Mouse (Mus musculus) heart, embryonic 16.5 days (tissue): ENCODE results near the gene Rpl35. TPM values are rescaled to one million over a fixed set of nuclear protein-coding genes. Genes with fewer than 3 reads are reported as not detected.

Experiments
- ATAC-seq: fragments of 200-750 bp; cut with Nextera tagmentation; replicated peaks from 2 replicates; pipeline ENCODE4 v1.8.0; 2017; ENCODE audit warnings: moderate number of reproducible peaks; ENCODE audit not compliant: insufficient read depth, low FRiP score; ENCODE audit errors: extremely low read depth
- H3K27ac ChIP-seq: fragments of 300-500 bp; sonication (generic); 2 replicates; pipeline ENCODE4 v1.5.1; 2014; ENCODE audit warnings: mild to moderate bottlenecking, low read length, control low read depth, moderate library complexity
- H3K27me3 ChIP-seq: fragments of 300-500 bp; sonication (generic); 2 replicates; pipeline ENCODE4 v1.6.1; 2014; ENCODE audit warnings: low read length, mixed read lengths; ENCODE audit not compliant: control insufficient read depth, insufficient read depth
- H3K36me3 ChIP-seq: fragments of 300-500 bp; sonication (generic); 2 replicates; pipeline ENCODE4 v1.6.1; 2014; ENCODE audit not compliant: control insufficient read depth, insufficient read depth
- H3K4me1 ChIP-seq: fragments of 300-500 bp; sonication (generic); 2 replicates; pipeline ENCODE4 v1.6.1; 2014; ENCODE audit warnings: low read length, mixed read lengths; ENCODE audit not compliant: control insufficient read depth, insufficient read depth
- H3K4me2 ChIP-seq: fragments of 300-500 bp; sonication (generic); 2 replicates; pipeline ENCODE4 v1.6.1; 2014; ENCODE audit warnings: low read depth, mild to moderate bottlenecking, control low read depth, low read length
- H3K4me3 ChIP-seq: fragments of 300-500 bp; sonication (generic); 2 replicates; pipeline ENCODE4 v1.5.1; 2014; ENCODE audit warnings: mild to moderate bottlenecking, control low read depth, low read length
- H3K9ac ChIP-seq: fragments of 300-500 bp; sonication (generic); 2 replicates; pipeline ENCODE4 v1.6.1; 2014; ENCODE audit warnings: low read length, control low read depth
- H3K9me3 ChIP-seq: fragments of 300-500 bp; sonication (generic); replicated peaks from 2 replicates; pipeline ENCODE4 v1.6.1; 2016; ENCODE audit warnings: low read length; ENCODE audit not compliant: control insufficient read depth
- WGBS: fragments of 180-500 bp; shearing (Covaris S2); extraction: QIAGEN DNeasy Blood & Tissue Kit; methylation state at CpG from one replicate; pipeline ENCODE4 v1.1.7; 2014; 5-methylcytosine and 5-hydroxymethylcytosine counted together
- polyA plus RNA-seq: library from polyadenylated mRNA; unstranded; fragments of >200 nt; fragmentation: Nextera tagmentation; extraction: Ambion mirVana; gene quantifications from 2 replicates; pipeline ENCODE4 v1.2.1, GENCODE M21; 2015

The Rpl35 gene
- polyA plus RNA-seq, 1 experiment from 2014 or later = 487 TPM

DNA sequence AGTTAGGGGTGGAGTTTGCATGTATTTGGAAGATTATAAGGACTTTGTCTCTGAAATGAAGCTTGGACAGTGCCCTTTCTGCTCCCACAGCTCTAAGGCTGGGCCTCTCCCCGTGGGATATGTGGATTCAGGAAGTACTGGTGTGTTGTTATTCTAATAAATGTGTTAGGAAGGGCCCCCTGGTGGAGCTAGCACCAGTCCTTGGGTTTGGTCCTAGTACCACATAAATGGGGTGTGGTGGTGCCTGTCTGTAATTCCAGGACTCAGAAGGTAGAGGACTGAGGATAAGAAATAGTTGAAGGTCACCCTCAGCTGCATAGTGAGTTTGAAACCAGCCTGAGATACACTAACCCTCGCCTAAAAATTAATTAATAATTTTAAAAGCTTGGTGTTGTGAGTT is 32.2 kb downstream of the Rpl35 start:
- Histone ChIP-seq H3K36me3 (no peaks in the 10 kb centered on the region), H3K9ac (no peak overlapping the region), H3K4me2 (no peak overlapping the region), H3K4me3 (no peak overlapping the region), H3K4me1 (no peaks in the 10 kb centered on the region), H3K9me3 (0 out of 2 replicates have a peak, but pooled peaks cover 2% of the 10 kb centered on the region), H3K27ac (no peak overlapping the region), H3K27me3 (no peaks in the 10 kb centered on the region)
- WGBS = 36% methylated on average over 2 of the region's 2 CpGs
- no peak for ATAC-seq

GRCm38 (mm10) chr2:38970057-38970456 is 35.4 kb downstream of the Rpl35 start:
- Histone ChIP-seq H3K4me3 (no peak overlapping the region), H3K27me3 (no peaks in the 10 kb centered on the region), H3K27ac (no peak overlapping the region), H3K36me3 (no peaks in the 10 kb centered on the region), H3K4me2 (no peak overlapping the region), H3K4me1 (no peaks in the 10 kb centered on the region), H3K9me3 (0 out of 2 replicates have a peak, but pooled peaks cover 2% of the 10 kb centered on the region), H3K9ac (no peak overlapping the region)
- 62% methylated on average over 5 of the region's 5 CpGs for WGBS
- no peak for ATAC-seq

GRCm38 (mm10) chr2:38969650-38970049 is 35.8 kb downstream of the Rpl35 start:
- ATAC-seq = no peak
- no peak overlapping the region for H3K4me2 ChIP-seq
- H3K27me3 ChIP-seq = no peaks in the 10 kb centered on the region
- H3K36me3 ChIP-seq = no peaks in the 10 kb centered on the region
- no peak overlapping the region for H3K27ac ChIP-seq
- H3K9ac ChIP-seq = no peak overlapping the region
- no peak overlapping the region for H3K4me3 ChIP-seq
- no peaks in the 10 kb centered on the region for H3K4me1 ChIP-seq
- 0 out of 2 replicates have a peak, but pooled peaks cover 2% of the 10 kb centered on the region for H3K9me3 ChIP-seq
- 81% methylated on average over 2 of the region's 2 CpGs for whole genome bisulfite sequencing

- no peaks in the 10 kb centered on the region for H3K36me3 ChIP-seq
- WGBS = 28% methylated on average over 4 of the region's 4 CpGs
- H3K27me3 ChIP-seq = no peaks in the 10 kb centered on the region
- no peak for ATAC-seq
- 0 out of 2 replicates have a peak, but pooled peaks cover under 1% of the 10 kb centered on the region for H3K9me3 ChIP-seq
- H3K4me2 ChIP-seq = no peak overlapping the region
- H3K27ac ChIP-seq = no peak overlapping the region
- no peak overlapping the region for H3K9ac ChIP-seq
- no peak overlapping the region for H3K4me3 ChIP-seq
- no peaks in the 10 kb centered on the region for H3K4me1 ChIP-seq
Observed at GRCm38 (mm10) chr2:38964198-38964597, 41.2 kb downstream of the Rpl35 start.

- no peaks in the 10 kb centered on the region for H3K9me3 ChIP-seq
- WGBS = 63% methylated on average over 5 of the region's 5 CpGs
Observed at GRCm38 (mm10) chr2:38957671-38958223, 47.7 kb downstream of the Rpl35 start.

GRCm38 (mm10) chr2:38956062-38956461 is 49.4 kb downstream of the Rpl35 start:
- Histone ChIP-seq H3K36me3 (no peaks in the 10 kb centered on the region), H3K4me1 (peaks cover 3% of the 10 kb centered on the region), H3K27ac (no peak overlapping the region), H3K9ac (no peak overlapping the region), H3K4me3 (no peak overlapping the region), H3K27me3 (no peaks in the 10 kb centered on the region), H3K9me3 (no peaks in the 10 kb centered on the region), H3K4me2 (no peak overlapping the region)
- 65% methylated on average over 2 of the region's 2 CpGs for WGBS
- ATAC-seq = no peak

More at GRCm38 (mm10) chr2:38957671-38958223, 47.7 kb downstream of the Rpl35 start:
- no peaks in the 10 kb centered on the region for H3K27me3 ChIP-seq
- no peak overlapping the region for H3K9ac ChIP-seq
- no peak overlapping the region for H3K27ac ChIP-seq
- H3K4me3 ChIP-seq = no peak overlapping the region
- no peaks in the 10 kb centered on the region for H3K4me1 ChIP-seq
- H3K36me3 ChIP-seq = no peaks in the 10 kb centered on the region
- H3K4me2 ChIP-seq = no peak overlapping the region
- ATAC-seq = no peak

DNA sequence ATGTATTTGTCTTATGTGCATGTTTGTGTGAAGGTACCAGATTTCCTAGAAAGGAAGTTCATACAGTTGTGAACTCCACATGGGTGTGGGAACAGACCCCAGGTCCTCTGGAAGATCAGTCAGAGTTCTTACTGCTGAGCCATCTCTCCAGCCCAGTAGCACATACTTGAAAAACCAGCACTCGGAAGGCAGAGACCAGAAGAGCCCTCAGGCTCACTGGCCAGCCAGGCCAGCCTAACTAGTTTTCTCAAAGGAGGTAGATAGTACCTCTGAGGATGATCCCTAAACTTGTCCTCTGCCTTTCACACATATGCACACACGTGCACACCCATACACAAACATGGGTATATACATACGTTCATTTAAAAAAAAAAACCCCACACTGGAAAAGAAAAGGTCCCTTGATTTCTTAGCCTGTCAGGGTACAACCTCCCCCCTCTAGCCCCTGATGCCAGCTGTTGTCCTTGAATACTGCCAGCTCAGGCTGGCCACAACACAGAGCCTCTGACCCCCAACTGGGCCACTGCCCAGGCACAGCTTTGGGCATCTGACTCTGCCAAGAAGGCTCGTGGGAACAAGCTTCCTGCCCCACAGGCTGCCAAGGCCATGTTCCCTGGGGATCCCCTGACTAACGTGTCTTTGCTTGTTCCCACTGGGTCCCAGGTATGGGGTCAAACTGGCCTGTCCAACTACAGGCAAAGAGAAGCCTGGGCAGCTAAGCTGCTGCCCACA is 52.1 kb downstream of the Rpl35 start:
- no peaks in the 10 kb centered on the region for H3K9me3 ChIP-seq
- no peaks in the 10 kb centered on the region for H3K36me3 ChIP-seq
- H3K27ac ChIP-seq = no peak overlapping the region
- no peak for ATAC-seq
- H3K27me3 ChIP-seq = no peaks in the 10 kb centered on the region
- H3K4me3 ChIP-seq = no peak overlapping the region
- peaks cover 15% of the 10 kb centered on the region for H3K4me1 ChIP-seq
- no peak overlapping the region for H3K9ac ChIP-seq
- 70% methylated on average over 5 of the region's 5 CpGs for WGBS
- no peak overlapping the region for H3K4me2 ChIP-seq

Other genes with a start within 250 kb of the Rpl35 start
- gene Nr6a1, start 77.9 kb downstream of the Rpl35 start, polyA plus RNA-seq = 0.55 and 0.62 TPM in 2 replicates
- 6.7 and 8.1 TPM in 2 replicates for gene Olfml2a, start 73.6 kb downstream of the Rpl35 start, polyA plus RNA-seq
- gene Wdr38, start 8.1 kb downstream of the Rpl35 start, polyA plus RNA-seq = 1.2 and 1.3 TPM in 2 replicates
- gene Arpc5l, start 276 bp downstream of the Rpl35 start, polyA plus RNA-seq = 77.4 and 83.3 TPM in 2 replicates
- 18.6 and 19.7 TPM in 2 replicates for gene Golga1, start 59.9 kb upstream of the Rpl35 start, polyA plus RNA-seq
- 5.3 and 5.4 TPM in 2 replicates for gene Scai, start 185.1 kb upstream of the Rpl35 start, polyA plus RNA-seq
- 49.4 and 55.4 TPM in 2 replicates for gene Ppp6c, start 220.8 kb upstream of the Rpl35 start, polyA plus RNA-seq